Mouse (Mus musculus): ENCODE measurements around the gene Clcnka. TPM values are rescaled to one million over a fixed set of nuclear protein-coding genes. Genes with fewer than 3 reads are reported as not detected.

The Clcnka gene
- polyA plus RNA-seq, 1 experiment from 2014 or later = 0.17 TPM

DNA sequence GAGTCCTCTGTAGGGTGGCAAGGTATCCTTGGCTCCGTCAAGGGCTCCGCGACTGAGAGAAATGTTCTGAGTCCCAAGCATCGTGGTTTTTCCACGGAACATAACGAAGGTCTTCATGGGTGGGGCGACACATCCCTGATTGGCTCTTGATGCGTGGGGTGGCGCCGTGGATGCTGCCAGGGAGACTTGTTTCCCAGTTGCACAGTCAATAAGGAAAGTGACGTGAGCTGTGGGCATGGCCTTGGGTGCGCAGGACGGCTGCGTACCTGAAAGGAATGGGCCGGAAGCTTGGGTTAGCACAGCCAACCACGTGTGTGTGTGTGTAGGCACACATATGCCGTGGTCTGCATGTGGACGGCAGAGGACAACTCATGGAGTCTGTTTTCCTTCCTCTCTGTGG, 34.7 kb upstream of the Clcnka start:
- no peaks in the 10 kb centered on the region for H3K4me1 ChIP-seq (ENCODE audit: control insufficient read depth, insufficient read depth, low read length)
- no peaks in the 10 kb centered on the region for H3K9me3 ChIP-seq (replicated peaks; ENCODE audit: control insufficient read depth, low read length)
- H3K36me3 ChIP-seq (ENCODE audit: control insufficient read depth, insufficient read depth, low read length) = no peaks in the 10 kb centered on the region
- H3K9ac ChIP-seq (ENCODE audit: low read length) = no peak overlapping the region
- H3K4me2 ChIP-seq (ENCODE audit: low read depth, low read length) = no peak overlapping the region
- H3K27me3 ChIP-seq (ENCODE audit: control insufficient read depth, insufficient read depth, low read length) = no peaks in the 10 kb centered on the region
- ATAC-seq (ENCODE audit: insufficient read depth, low FRiP score) = no peak
- no peak overlapping the region for H3K27ac ChIP-seq (ENCODE audit: low read length)
- no peak overlapping the region for H3K4me3 ChIP-seq (replicated peaks; ENCODE audit: low read length)
- WGBS = 77% methylated on average over 18 of the region's 18 CpGs

DNA sequence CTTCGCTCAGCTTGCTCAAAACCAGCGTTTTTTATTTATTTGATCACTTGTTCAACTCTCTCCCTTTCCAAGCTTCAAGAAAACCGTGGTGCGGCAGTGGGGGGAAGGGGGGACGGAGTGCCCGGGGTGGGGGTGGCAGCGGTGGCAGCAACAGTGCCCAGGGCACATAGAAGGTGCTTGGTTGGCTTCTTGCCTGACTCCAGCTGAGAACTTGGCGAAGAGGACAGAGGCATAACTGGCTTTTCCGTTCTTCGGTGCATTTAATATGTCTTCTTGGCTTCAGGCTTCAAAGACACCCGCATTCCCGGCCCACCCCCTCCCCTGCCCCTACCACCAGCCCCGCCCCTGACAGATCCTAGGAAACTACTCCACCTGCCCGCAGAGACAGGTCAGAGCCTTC, 34.1 kb upstream of the Clcnka start:
- Histone ChIP-seq H3K27ac (ENCODE audit: low read length) (no peak overlapping the region), H3K4me1 (ENCODE audit: control insufficient read depth, insufficient read depth, low read length) (no peaks in the 10 kb centered on the region), H3K9me3 (replicated peaks; ENCODE audit: control insufficient read depth, low read length) (no peaks in the 10 kb centered on the region), H3K4me3 (replicated peaks; ENCODE audit: low read length) (no peak overlapping the region), H3K9ac (ENCODE audit: low read length) (no peak overlapping the region), H3K36me3 (ENCODE audit: control insufficient read depth, insufficient read depth, low read length) (no peaks in the 10 kb centered on the region), H3K4me2 (ENCODE audit: low read depth, low read length) (no peak overlapping the region), H3K27me3 (ENCODE audit: control insufficient read depth, insufficient read depth, low read length) (no peaks in the 10 kb centered on the region)
- ATAC-seq (ENCODE audit: insufficient read depth, low FRiP score) = no peak
- 57% methylated on average over 14 of the region's 14 CpGs for WGBS

DNA sequence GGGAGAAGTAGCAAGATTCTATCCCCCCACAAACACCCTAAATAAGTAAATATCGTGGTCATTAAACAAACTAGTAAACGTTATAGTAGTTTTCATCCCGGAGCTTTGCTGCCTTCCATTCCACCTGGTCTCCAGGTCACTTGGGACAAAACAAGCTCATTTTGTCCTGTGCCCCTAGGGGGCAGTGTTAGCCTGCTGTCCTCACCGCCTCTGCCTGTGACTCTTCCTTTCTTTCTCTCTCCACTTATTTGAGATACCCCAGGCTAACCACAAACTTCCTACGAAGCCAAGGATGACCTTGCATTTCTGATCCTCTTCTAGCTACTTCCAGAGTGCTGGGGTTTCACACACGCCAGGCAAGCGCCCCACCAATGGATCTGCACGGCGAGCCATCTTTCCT, 32.5 kb upstream of the Clcnka start:
- Histone ChIP-seq H3K36me3 (ENCODE audit: control insufficient read depth, insufficient read depth, low read length) (no peaks in the 10 kb centered on the region), H3K27me3 (ENCODE audit: control insufficient read depth, insufficient read depth, low read length) (no peaks in the 10 kb centered on the region), H3K4me1 (ENCODE audit: control insufficient read depth, insufficient read depth, low read length) (peaks cover 15% of the 10 kb centered on the region), H3K4me2 (ENCODE audit: low read depth, low read length) (no peak overlapping the region), H3K4me3 (replicated peaks; ENCODE audit: low read length) (no peak overlapping the region), H3K9me3 (replicated peaks; ENCODE audit: control insufficient read depth, low read length) (no peaks in the 10 kb centered on the region), H3K27ac (ENCODE audit: low read length) (no peak overlapping the region), H3K9ac (ENCODE audit: low read length) (no peak overlapping the region)
- ATAC-seq (ENCODE audit: insufficient read depth, low FRiP score) = no peak
- 41% methylated on average over 9 of the region's 9 CpGs for whole genome bisulfite sequencing

DNA sequence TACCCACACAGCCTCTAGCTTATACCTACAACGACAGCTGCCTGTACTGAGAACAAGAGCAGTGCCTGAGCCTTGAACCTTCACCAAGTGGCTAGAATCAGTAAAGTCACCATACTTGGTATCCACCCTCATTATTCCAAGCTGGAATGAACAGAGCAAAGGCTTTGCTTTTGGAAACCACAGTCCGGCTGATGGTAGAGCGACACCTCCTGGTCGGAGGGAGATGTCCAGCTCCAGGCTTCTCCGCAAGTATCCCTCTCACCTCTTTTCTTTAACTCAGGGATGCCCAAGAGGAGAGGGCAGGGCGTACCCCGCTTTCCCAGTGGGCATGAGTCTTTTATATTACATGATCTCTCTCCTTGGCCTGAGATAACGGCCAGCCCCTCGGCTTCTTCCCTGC, 31.3 kb upstream of the Clcnka start:
- no peak overlapping the region for H3K27ac ChIP-seq (ENCODE audit: low read length)
- H3K36me3 ChIP-seq (ENCODE audit: control insufficient read depth, insufficient read depth, low read length) = no peaks in the 10 kb centered on the region
- no peak overlapping the region for H3K4me3 ChIP-seq (replicated peaks; ENCODE audit: low read length)
- no peak overlapping the region for H3K9ac ChIP-seq (ENCODE audit: low read length)
- no peaks in the 10 kb centered on the region for H3K27me3 ChIP-seq (ENCODE audit: control insufficient read depth, insufficient read depth, low read length)
- H3K4me2 ChIP-seq (ENCODE audit: low read depth, low read length) = no peak overlapping the region
- no peaks in the 10 kb centered on the region for H3K9me3 ChIP-seq (replicated peaks; ENCODE audit: control insufficient read depth, low read length)
- no peak for ATAC-seq (ENCODE audit: insufficient read depth, low FRiP score)
- H3K4me1 ChIP-seq (ENCODE audit: control insufficient read depth, insufficient read depth, low read length) = peaks cover 18% of the 10 kb centered on the region
- WGBS = 51% methylated on average over 9 of the region's 9 CpGs

DNA sequence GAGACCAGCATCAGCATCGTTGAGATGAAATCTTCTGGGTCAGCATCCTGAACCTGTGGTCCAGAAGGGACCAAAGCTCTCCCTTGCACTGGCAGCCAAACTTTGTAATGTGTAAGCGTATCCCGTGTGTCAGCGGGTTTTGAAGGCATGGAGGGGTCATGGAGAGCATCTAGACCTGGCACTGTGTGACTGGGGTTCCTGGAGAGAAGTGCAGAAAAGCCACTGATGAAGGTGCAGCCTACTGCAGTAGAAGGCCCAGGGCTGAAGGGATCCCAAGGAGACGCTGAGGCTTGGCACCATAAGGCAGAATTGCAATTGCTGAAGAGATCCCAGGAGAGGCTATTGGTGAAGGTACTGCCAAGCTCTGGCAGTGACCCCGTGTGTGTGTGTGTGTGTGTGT, 30.9 kb upstream of the Clcnka start:
- H3K27me3 ChIP-seq (ENCODE audit: control insufficient read depth, insufficient read depth, low read length) = no peaks in the 10 kb centered on the region
- H3K4me1 ChIP-seq (ENCODE audit: control insufficient read depth, insufficient read depth, low read length) = peaks cover 18% of the 10 kb centered on the region
- no peaks in the 10 kb centered on the region for H3K36me3 ChIP-seq (ENCODE audit: control insufficient read depth, insufficient read depth, low read length)
- ATAC-seq (ENCODE audit: insufficient read depth, low FRiP score) = no peak
- H3K9ac ChIP-seq (ENCODE audit: low read length) = no peak overlapping the region
- no peaks in the 10 kb centered on the region for H3K9me3 ChIP-seq (replicated peaks; ENCODE audit: control insufficient read depth, low read length)
- WGBS = 77% methylated on average over 6 of the region's 6 CpGs
- H3K4me2 ChIP-seq (ENCODE audit: low read depth, low read length) = no peak overlapping the region
- H3K27ac ChIP-seq (ENCODE audit: low read length) = no peak overlapping the region
- no peak overlapping the region for H3K4me3 ChIP-seq (replicated peaks; ENCODE audit: low read length)

DNA sequence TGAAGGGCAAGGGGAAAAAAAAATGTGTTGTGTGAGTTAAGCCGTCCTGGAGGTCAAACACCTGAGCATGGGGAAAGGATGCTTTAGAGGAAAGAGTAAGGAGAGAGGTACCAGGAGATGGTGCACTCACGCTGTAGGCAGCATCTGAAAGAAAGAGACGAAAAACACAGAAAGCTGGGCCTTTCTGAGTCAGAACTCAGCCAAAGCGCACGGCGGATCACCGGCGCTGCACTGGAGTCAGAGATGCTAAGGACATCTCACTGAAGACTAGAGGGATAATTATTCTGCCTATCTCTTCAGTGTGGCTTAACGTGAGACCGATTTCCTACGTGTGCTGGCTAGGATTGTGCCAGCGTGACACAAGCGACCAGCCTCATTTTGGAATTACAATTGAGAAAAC, 29.4 kb upstream of the Clcnka start:
- WGBS = 86% methylated on average over 13 of the region's 13 CpGs
- H3K27me3 ChIP-seq (ENCODE audit: control insufficient read depth, insufficient read depth, low read length) = no peaks in the 10 kb centered on the region
- no peak overlapping the region for H3K27ac ChIP-seq (ENCODE audit: low read length)

DNA sequence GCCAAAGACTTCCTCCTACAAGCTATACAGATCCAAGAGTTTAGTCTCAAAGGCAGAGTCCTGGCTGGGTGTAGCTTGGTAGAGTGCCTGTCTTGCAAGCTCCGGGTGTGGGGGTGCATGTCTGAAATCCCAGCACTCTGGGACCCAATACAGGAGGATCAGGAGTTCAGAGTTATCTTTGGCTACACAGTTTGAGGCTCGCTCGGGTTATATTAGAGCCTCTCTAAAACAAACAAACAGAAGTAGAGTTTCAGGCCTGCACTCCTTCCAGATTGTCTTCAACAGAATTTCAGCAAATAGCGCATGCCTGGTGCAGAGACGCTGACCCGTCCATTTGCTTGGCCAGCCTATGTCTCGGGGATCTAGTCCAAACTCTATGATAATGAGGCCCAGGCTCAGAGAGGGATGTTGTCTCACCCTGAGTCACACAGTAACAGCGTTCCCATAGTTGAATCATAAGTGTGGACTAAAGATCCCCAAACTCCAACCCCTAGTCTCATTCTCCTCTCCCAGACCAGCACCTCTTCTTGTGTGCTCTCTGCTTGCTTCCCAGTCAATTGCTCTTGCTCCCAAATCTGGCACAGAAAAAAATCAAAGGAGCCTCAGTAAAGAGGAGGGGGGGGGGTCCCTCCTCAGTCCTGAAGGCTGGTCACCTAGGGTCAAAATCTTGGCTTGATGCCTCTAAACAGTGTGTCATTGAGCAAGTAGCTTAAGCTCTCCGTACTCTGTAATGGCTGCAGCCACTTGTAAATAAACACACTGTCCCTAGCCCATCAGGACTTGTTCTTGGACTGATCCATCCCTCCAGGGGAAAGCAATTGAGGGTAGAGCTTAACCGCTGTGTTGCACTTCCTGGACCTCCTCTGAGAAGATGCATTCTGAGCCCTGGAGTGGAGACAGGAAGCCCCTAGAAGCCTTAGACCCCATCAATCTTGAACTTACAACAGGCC, 28.5 kb upstream of the Clcnka start:
- Histone ChIP-seq H3K4me1 (ENCODE audit: control insufficient read depth, insufficient read depth, low read length) (peaks cover 18% of the 10 kb centered on the region), H3K9ac (ENCODE audit: low read length) (no peak overlapping the region), H3K36me3 (ENCODE audit: control insufficient read depth, insufficient read depth, low read length) (no peaks in the 10 kb centered on the region), H3K27me3 (ENCODE audit: control insufficient read depth, insufficient read depth, low read length) (no peaks in the 10 kb centered on the region), H3K27ac (ENCODE audit: low read length) (peak overlapping the region; percentile 36; the same call in 1 of the 2 replicates), H3K9me3 (replicated peaks; ENCODE audit: control insufficient read depth, low read length) (no peaks in the 10 kb centered on the region), H3K4me3 (replicated peaks; ENCODE audit: low read length) (no peak overlapping the region), H3K4me2 (ENCODE audit: low read depth, low read length) (no peak overlapping the region)
- WGBS = 48% methylated on average over 10 of the region's 10 CpGs
- ATAC-seq (ENCODE audit: insufficient read depth, low FRiP score) = no peak

More for the DNA sequence above, 29.4 kb upstream of the Clcnka start:
- H3K4me3 ChIP-seq (replicated peaks; ENCODE audit: low read length) = no peak overlapping the region
- no peak for ATAC-seq (ENCODE audit: insufficient read depth, low FRiP score)
- H3K4me2 ChIP-seq (ENCODE audit: low read depth, low read length) = no peak overlapping the region
- H3K4me1 ChIP-seq (ENCODE audit: control insufficient read depth, insufficient read depth, low read length) = peaks cover 18% of the 10 kb centered on the region
- no peaks in the 10 kb centered on the region for H3K9me3 ChIP-seq (replicated peaks; ENCODE audit: control insufficient read depth, low read length)
- H3K36me3 ChIP-seq (ENCODE audit: control insufficient read depth, insufficient read depth, low read length) = no peaks in the 10 kb centered on the region
- no peak overlapping the region for H3K9ac ChIP-seq (ENCODE audit: low read length)

DNA sequence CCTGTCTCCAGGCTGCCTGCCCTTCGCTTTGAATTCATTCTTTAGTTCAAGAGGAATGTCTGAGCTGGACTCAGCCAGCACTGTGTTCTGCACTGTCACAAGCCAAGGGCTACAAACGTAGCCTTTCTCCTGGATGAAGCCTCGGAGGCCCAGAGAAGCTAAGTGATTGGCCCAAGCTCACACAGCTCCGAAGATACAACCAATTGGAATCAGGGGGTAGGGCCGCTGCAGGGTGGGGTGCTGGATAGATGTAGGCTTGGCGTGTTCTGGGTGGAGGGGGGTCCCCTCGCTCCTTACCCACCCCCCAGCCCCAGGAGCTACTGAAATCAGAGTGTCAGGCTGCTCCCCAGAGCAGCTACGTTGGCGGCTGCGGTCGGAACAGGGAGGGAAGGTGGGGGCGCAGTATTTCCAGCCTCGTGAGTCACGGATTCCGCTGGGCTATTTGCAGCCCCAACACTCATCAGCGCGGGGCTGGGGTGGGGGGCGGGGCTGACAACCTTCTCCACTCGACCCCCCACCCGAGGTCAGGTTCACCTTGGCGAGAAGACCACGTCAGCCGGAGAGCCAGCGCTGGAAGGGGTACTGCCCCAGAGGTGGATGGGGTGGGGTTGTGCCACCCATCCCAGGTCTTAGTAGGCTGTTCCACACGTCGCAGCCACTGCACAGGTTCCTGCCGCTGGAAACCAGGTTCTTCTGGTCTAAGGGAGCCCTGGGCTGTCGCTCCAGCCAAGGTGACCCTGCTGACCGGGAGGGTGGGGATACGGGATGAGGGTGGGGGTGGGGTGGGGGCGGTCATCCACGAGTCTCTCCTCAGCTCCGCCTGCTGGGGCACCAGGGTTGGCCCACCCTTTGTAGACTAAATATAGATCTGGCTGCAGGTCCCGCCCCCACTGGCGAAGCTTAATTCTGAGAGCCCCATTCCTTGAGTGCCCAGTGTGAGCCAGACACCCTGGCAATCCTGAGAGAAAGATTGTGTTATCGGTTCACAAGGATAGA, 27.3 kb upstream of the Clcnka start:
- no peaks in the 10 kb centered on the region for H3K9me3 ChIP-seq (replicated peaks; ENCODE audit: control insufficient read depth, low read length)
- peaks cover 29% of the 10 kb centered on the region for H3K4me1 ChIP-seq (ENCODE audit: control insufficient read depth, insufficient read depth, low read length)
- peak overlapping the region; percentile 74 for H3K4me2 ChIP-seq (ENCODE audit: low read depth, low read length)
- no peaks in the 10 kb centered on the region for H3K27me3 ChIP-seq (ENCODE audit: control insufficient read depth, insufficient read depth, low read length)
- 4% methylated on average over 36 of the region's 36 CpGs for WGBS
- ATAC-seq (ENCODE audit: insufficient read depth, low FRiP score) = peak; percentile 78
- H3K36me3 ChIP-seq (ENCODE audit: control insufficient read depth, insufficient read depth, low read length) = no peaks in the 10 kb centered on the region
- peak overlapping the region; percentile 47 for H3K4me3 ChIP-seq (replicated peaks; ENCODE audit: low read length)
- H3K27ac ChIP-seq (ENCODE audit: low read length) = peak overlapping the region; percentile 36
- peak overlapping the region; percentile 71 for H3K9ac ChIP-seq (ENCODE audit: low read length)

Data from stomach, embryonic 16.5 days (tissue).